Mouse (Mus musculus) forebrain, embryonic 11.5 days (tissue): ENCODE data around the gene Trappc5. TPM values are rescaled to one million over a fixed set of nuclear protein-coding genes. Genes with fewer than 3 reads are reported as not detected.

ENCODE experiments used
- ATAC-seq: fragments of 200-750 bp; cut with Nextera tagmentation; replicated peaks from 2 replicates; pipeline ENCODE4 v1.8.0; 2017; ENCODE audit warnings: moderate TSS enrichment; ENCODE audit not compliant: low FRiP score
- DNase-seq: peaks from one replicate; pipeline ENCODE4 v3.0.0-alpha.2; 2017; ENCODE audit warnings: low spot score
- H3K27ac ChIP-seq: fragments of 300-500 bp; sonication (generic); 2 replicates; pipeline ENCODE4 v1.5.1; 2014; ENCODE audit warnings: low read depth, low read length
- H3K27me3 ChIP-seq: fragments of 300-500 bp; sonication (generic); 2 replicates; pipeline ENCODE4 v1.6.1; 2014; ENCODE audit warnings: mild to moderate bottlenecking, low read length, mixed read lengths; ENCODE audit not compliant: control insufficient read depth, insufficient read depth
- H3K36me3 ChIP-seq: fragments of 300-500 bp; sonication (generic); 2 replicates; pipeline ENCODE4 v1.6.1; 2014; ENCODE audit warnings: mild to moderate bottlenecking, low read length, moderate library complexity, mixed read lengths; ENCODE audit not compliant: control insufficient read depth, insufficient read depth
- H3K4me1 ChIP-seq: fragments of 300-500 bp; sonication (generic); replicated peaks from 2 replicates; pipeline ENCODE4 v1.6.1; 2014; ENCODE audit warnings: low read length, mixed read lengths; ENCODE audit not compliant: control insufficient read depth, insufficient read depth
- H3K4me2 ChIP-seq: fragments of 300-500 bp; sonication (generic); 2 replicates; pipeline ENCODE4 v1.6.1; 2014; ENCODE audit warnings: low read depth, mild to moderate bottlenecking, low read length, moderate library complexity, mixed read lengths; ENCODE audit not compliant: severe bottlenecking
- H3K4me3 ChIP-seq: fragments of 300-500 bp; sonication (generic); 2 replicates; pipeline ENCODE4 v1.5.1; 2014; ENCODE audit warnings: low read depth, low read length
- H3K9ac ChIP-seq: fragments of 300-500 bp; sonication (generic); 2 replicates; pipeline ENCODE4 v1.6.1; 2014; ENCODE audit warnings: low read length
- H3K9me3 ChIP-seq: fragments of 300-500 bp; sonication (generic); 2 replicates; pipeline ENCODE4 v1.6.1; 2016; ENCODE audit warnings: low read length, mixed read lengths; ENCODE audit not compliant: control insufficient read depth
- WGBS: fragments of 180-500 bp; shearing (Covaris S2); extraction: QIAGEN DNeasy Blood & Tissue Kit; methylation state at CpG from one replicate; pipeline ENCODE4 v1.1.7; 2014; 5-methylcytosine and 5-hydroxymethylcytosine counted together
- polyA plus RNA-seq: library from polyadenylated mRNA; unstranded; fragments of >200 nt; fragmentation: Nextera tagmentation; extraction: Ambion mirVana; gene quantifications from 2 replicates; pipeline ENCODE4 v1.2.1, GENCODE M21; 2014

Trappc5 gene
- polyA plus RNA-seq, 1 experiment from 2014 or later, result 34.3 TPM

DNA sequence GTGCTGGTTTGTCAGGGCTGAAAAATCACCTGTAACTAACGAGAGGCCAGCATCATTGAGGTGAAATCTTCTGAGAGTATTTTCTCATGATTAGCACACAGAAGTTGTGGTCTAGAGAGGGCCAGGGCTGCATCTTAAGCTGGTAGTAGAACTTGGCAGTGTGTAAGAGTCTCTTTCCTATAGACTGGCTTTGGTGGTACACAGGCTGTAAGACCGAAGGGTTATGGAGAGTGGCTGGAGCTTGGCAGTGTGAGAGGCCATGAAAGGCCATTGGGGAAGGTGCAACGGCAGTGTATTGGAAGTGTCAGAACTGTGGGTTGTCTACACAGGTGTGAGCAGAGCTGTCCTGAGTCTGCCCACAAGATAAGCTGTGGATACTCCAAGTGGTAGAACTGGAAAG lies 34.2 kb downstream of the Trappc5 start:
- ATAC-seq (no peak), DNase-seq (no peak)
- Histone ChIP-seq H3K4me2 (no peak overlapping the region), H3K9me3 (no peaks in the 10 kb centered on the region), H3K36me3 (no peaks in the 10 kb centered on the region), H3K27me3 (no peaks in the 10 kb centered on the region), H3K27ac (no peak overlapping the region), H3K4me1 (no peaks in the 10 kb centered on the region), H3K4me3 (no peak overlapping the region), H3K9ac (no peak overlapping the region)
- 77% methylated on average over 3 of the region's 3 CpGs for WGBS

DNA sequence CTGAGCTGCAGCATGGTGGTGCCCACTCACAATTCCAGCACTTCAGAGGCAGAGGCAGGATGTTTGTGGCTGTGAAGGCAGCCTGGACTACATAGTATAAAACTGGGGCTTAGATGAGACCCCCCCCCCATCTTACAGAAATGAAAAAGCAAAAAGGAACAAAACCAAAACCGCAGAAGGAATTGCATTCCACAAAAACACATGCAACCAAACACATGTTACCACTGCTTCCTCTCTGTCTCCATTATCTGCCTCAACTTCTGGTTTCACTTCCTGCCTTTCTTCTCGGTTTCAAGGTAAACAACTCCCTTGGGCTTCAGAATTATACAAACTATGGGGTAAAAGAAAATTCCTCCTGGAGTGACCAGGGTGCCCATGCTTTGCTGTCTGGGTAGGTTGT lies 35.5 kb downstream of the Trappc5 start:
- no peak overlapping the region for H3K27ac ChIP-seq
- H3K9ac ChIP-seq, result no peak overlapping the region
- WGBS, result 71% methylated on average over 2 of the region's 2 CpGs
- no peaks in the 10 kb centered on the region for H3K27me3 ChIP-seq
- ATAC-seq, result no peak
- H3K4me1 ChIP-seq, result no peaks in the 10 kb centered on the region
- no peaks in the 10 kb centered on the region for H3K36me3 ChIP-seq
- no peak for DNase-seq
- no peaks in the 10 kb centered on the region for H3K9me3 ChIP-seq
- H3K4me2 ChIP-seq, result no peak overlapping the region
- H3K4me3 ChIP-seq, result no peak overlapping the region

DNA sequence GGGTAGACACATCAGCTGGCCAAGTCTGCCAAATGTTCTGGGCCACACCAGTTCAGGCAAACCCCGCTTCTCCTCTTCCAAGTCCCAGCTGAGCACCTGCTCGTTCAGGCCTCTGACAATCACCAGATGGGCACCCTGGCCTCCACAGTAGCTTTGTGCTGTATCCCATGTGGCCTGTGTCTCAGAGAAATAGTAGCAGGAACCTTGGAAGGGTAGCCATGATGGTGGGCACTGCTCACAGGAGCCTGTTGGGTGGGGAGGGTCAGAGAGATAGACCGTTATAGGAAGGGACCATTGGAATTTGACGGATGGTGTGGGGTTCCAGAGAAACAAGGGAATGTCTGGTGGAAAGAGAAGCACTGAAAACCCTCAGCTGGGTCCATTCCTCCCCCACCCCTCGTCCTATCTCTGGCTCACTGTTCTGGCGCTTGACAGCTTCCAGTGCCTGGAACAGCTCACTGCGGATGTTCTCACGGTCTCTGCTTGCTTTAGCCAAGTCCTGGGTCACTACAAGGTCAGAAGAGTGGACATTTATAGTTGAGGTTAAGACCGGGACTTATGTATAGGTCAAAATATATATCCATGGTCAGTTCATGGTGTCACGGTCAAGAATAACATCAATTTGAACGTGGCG lies 41.3 kb downstream of the Trappc5 start:
- H3K9me3 ChIP-seq, result no peaks in the 10 kb centered on the region
- 89% methylated on average over 12 of the region's 12 CpGs for WGBS
- H3K4me1 ChIP-seq, result no peaks in the 10 kb centered on the region
- DNase-seq, result no peak
- no peak overlapping the region for H3K27ac ChIP-seq
- no peaks in the 10 kb centered on the region for H3K36me3 ChIP-seq
- H3K27me3 ChIP-seq, result no peaks in the 10 kb centered on the region
- no peak overlapping the region for H3K9ac ChIP-seq
- no peak overlapping the region for H3K4me3 ChIP-seq
- ATAC-seq, result no peak
- H3K4me2 ChIP-seq, result no peak overlapping the region

DNA sequence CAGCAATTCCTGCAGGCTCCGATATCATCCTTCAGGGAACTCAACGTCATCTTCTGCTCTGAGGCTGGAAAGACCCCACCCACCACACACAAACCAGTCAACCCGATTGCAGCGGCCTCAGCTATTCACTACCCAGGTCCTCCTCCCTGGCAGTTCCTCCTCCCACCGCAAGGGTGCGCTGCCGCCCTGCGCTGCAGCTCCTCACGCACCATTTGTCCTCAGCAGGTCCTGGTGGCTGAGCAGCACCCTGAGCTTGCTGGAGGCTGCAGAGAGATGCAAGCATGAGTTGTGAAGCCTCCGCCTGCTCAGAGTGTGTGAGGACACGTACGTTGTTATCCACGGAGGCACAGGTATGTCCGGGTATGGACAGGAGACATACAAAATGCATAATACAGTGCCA lies 42.5 kb downstream of the Trappc5 start:
- Histone ChIP-seq H3K9ac (no peak overlapping the region), H3K27me3 (no peaks in the 10 kb centered on the region), H3K27ac (no peak overlapping the region), H3K36me3 (no peaks in the 10 kb centered on the region), H3K9me3 (no peaks in the 10 kb centered on the region), H3K4me3 (no peak overlapping the region), H3K4me1 (no peaks in the 10 kb centered on the region), H3K4me2 (no peak overlapping the region)
- DNase-seq, result peak; percentile 79
- WGBS, result 15% methylated on average over 14 of the region's 14 CpGs
- peak; percentile 67 for ATAC-seq

DNA sequence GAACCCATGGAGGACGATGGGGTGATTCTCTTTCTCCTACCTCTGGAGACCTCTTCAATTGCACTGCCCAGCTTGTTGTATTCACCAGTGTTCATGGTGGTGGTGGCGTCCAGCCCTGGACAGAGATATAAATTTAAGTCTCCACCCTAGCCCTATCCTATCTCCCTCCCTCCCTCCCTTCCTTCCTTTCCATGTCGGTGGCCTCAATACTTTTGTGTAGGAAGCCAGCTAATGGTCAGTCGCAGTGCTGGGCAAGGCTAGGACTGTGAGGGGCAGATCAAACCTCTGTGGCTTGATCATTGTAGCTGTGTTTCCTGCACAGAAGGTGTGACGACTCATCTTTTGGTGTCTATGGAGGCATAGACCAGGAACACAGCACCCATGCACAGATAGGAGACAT lies 44.5 kb downstream of the Trappc5 start, which contains the start of gene Clec4g:
Clec4g (minus strand) TSS at position 101 of the 400 bp plus-strand sequence.
- Histone ChIP-seq H3K4me3 (no peak within 1 kb of the TSS), H3K9me3 (no peaks in the 10 kb centered on the region), H3K27ac (no peak within 1 kb of the TSS), H3K4me1 (no peaks in the 10 kb centered on the region), H3K4me2 (no peak within 1 kb of the TSS), H3K9ac (no peak within 1 kb of the TSS), H3K27me3 (no peaks in the 10 kb centered on the region), H3K36me3 (no peaks in the 10 kb centered on the region)
- no peak for DNase-seq
- no peak for ATAC-seq
- WGBS, result 76% methylated on average over 5 of the region's 5 CpGs

DNA sequence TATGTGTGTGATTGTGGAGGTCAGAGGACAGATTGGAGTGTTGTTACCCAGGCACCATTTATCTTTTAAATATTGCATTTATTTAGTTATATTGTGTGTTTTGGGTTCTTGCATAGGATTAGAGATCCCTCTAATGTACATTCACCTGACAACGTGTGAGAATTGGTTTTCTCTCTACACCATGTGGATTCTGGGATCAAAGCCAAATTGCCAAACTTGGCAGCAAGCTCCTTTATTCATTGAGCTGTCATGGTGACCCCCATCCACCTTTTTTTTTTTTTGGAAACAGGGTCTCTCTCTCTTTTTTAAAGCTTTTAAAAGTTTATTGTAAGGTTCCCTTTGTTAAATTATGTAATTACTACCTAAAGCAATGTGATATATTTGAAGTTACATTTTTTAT lies 44.9 kb downstream of the Trappc5 start:
- DNase-seq, result no peak
- Histone ChIP-seq H3K4me3 (no peak overlapping the region), H3K4me2 (no peak overlapping the region), H3K36me3 (no peaks in the 10 kb centered on the region), H3K4me1 (no peaks in the 10 kb centered on the region), H3K9me3 (no peaks in the 10 kb centered on the region), H3K27ac (no peak overlapping the region), H3K27me3 (no peaks in the 10 kb centered on the region), H3K9ac (no peak overlapping the region)
- ATAC-seq, result no peak
- 64% methylated on average over 1 of the region's 1 CpGs for WGBS

Other genes with a start within 250 kb of the Trappc5 start
- gene Pex11g, start 208.6 kb upstream of the Trappc5 start, polyA plus RNA-seq, result 2.9 and 3.8 TPM in 2 replicates
- gene Tex45, start 205.4 kb upstream of the Trappc5 start, polyA plus RNA-seq, result 0.33 TPM in 1 of 2 replicates, not detected in the other
- gene Zfp358, start 183.2 kb upstream of the Trappc5 start, polyA plus RNA-seq, result 34.1 and 35.1 TPM in 2 replicates
- 56.6 and 56.7 TPM in 2 replicates for gene Mcoln1, start 175.8 kb upstream of the Trappc5 start, polyA plus RNA-seq
- gene Pnpla6, start 160.9 kb upstream of the Trappc5 start, polyA plus RNA-seq, result 19.2 and 25.0 TPM in 2 replicates
- gene C330021F23Rik, start 108.3 kb upstream of the Trappc5 start, polyA plus RNA-seq, result 7.2 and 7.8 TPM in 2 replicates
- 15.5 and 16.4 TPM in 2 replicates for gene Camsap3, start 89.0 kb upstream of the Trappc5 start, polyA plus RNA-seq
- gene Xab2, start 55.0 kb upstream of the Trappc5 start, polyA plus RNA-seq, result 64.9 and 72.4 TPM in 2 replicates
- 88.2 and 93.2 TPM in 2 replicates for gene Pet100, start 54.8 kb upstream of the Trappc5 start, polyA plus RNA-seq
- 0.51 TPM in 1 of 2 replicates, not detected in the other for gene Pcp2, start 50.8 kb upstream of the Trappc5 start, polyA plus RNA-seq
- 36.7 and 37.2 TPM in 2 replicates for gene Stxbp2, start 45.3 kb upstream of the Trappc5 start, polyA plus RNA-seq
- gene Retn, start 20.5 kb upstream of the Trappc5 start, polyA plus RNA-seq, result 0.41 and 0.68 TPM in 2 replicates
- 0.29 TPM in 1 of 2 replicates, not detected in the other for gene Mcemp1, start 10.5 kb upstream of the Trappc5 start, polyA plus RNA-seq
- gene Fcor, start 3.9 kb upstream of the Trappc5 start, polyA plus RNA-seq, result 9.3 and 12.1 TPM in 2 replicates
- gene Fcer2a, start 17.9 kb downstream of the Trappc5 start, polyA plus RNA-seq, result 0.16 and 0.24 TPM in 2 replicates
- gene Clec4g, start 44.4 kb downstream of the Trappc5 start, polyA plus RNA-seq, result 0.20 and 0.56 TPM in 2 replicates
- gene Cd209a, start 72.7 kb downstream of the Trappc5 start, polyA plus RNA-seq, result not detected in 2 replicates
- gene Cd209e, start 178.0 kb downstream of the Trappc5 start, polyA plus RNA-seq, result not detected in 2 replicates
- gene Cd209d, start 202.3 kb downstream of the Trappc5 start, polyA plus RNA-seq, result not detected in 2 replicates